Mouse (Mus musculus) embryonic facial prominence, embryonic 11.5 days (tissue): ENCODE data around the gene Epb42. TPM values are rescaled to one million over a fixed set of nuclear protein-coding genes. Genes with fewer than 3 reads are reported as not detected.

ENCODE experiments used
- ATAC-seq: fragments of 200-750 bp; cut with Nextera tagmentation; replicated peaks from 2 replicates; pipeline ENCODE4 v1.8.0; 2017; ENCODE audit warnings: low read depth; ENCODE audit not compliant: insufficient number of reproducible peaks, low FRiP score, low TSS enrichment
- DNase-seq: peaks from one replicate; pipeline ENCODE4 v3.0.0-alpha.2; 2015; ENCODE audit warnings: low spot score
- H3K27ac ChIP-seq: fragments of 300-500 bp; sonication (generic); replicated peaks from 2 replicates; pipeline ENCODE4 v1.5.1; 2014; ENCODE audit warnings: mild to moderate bottlenecking, low read depth, low read length, control low read depth
- H3K27me3 ChIP-seq: fragments of 300-500 bp; sonication (generic); 2 replicates; pipeline ENCODE4 v1.6.1; 2014; ENCODE audit warnings: mild to moderate bottlenecking, low read length, moderate library complexity, mixed read lengths; ENCODE audit not compliant: control insufficient read depth, insufficient read depth
- H3K36me3 ChIP-seq: fragments of 300-500 bp; sonication (generic); replicated peaks from 2 replicates; pipeline ENCODE4 v1.6.1; 2014; ENCODE audit warnings: low read depth, mild to moderate bottlenecking, low read length, moderate library complexity, mixed read lengths; ENCODE audit not compliant: control insufficient read depth, insufficient read depth
- H3K4me1 ChIP-seq: fragments of 300-500 bp; sonication (generic); 2 replicates; pipeline ENCODE4 v1.6.1; 2014; ENCODE audit warnings: low read length, mixed read lengths; ENCODE audit not compliant: control insufficient read depth, insufficient read depth
- H3K4me2 ChIP-seq: fragments of 300-500 bp; sonication (generic); 2 replicates; pipeline ENCODE4 v1.6.1; 2014; ENCODE audit warnings: low read depth, mild to moderate bottlenecking, control low read depth, low read length, moderate library complexity
- H3K4me3 ChIP-seq: fragments of 300-500 bp; sonication (generic); 2 replicates; pipeline ENCODE4 v1.5.1; 2014; ENCODE audit warnings: low read depth, low read length, control low read depth
- H3K9ac ChIP-seq: fragments of 300-500 bp; sonication (generic); replicated peaks from 2 replicates; pipeline ENCODE4 v1.6.1; 2014; ENCODE audit warnings: mild to moderate bottlenecking, control low read depth, low read length
- H3K9me3 ChIP-seq: fragments of 300-500 bp; sonication (generic); replicated peaks from 2 replicates; pipeline ENCODE4 v1.6.1; 2016; ENCODE audit warnings: mild to moderate bottlenecking, low read length, inconsistent platforms, mixed read lengths; ENCODE audit not compliant: control insufficient read depth
- WGBS: fragments of 180-500 bp; shearing (Covaris S2); extraction: QIAGEN DNeasy Blood & Tissue Kit; methylation state at CpG from one replicate; pipeline ENCODE4 v1.1.7; 2014; 5-methylcytosine and 5-hydroxymethylcytosine counted together
- microRNA-seq: library from miRNA; unstranded; fragments of <30 nt; microRNA quantifications from one replicate; pipeline ENCODE4, GENCODE M21; 2016; ENCODE audit warnings: borderline number of aligned reads
- polyA plus RNA-seq: library from polyadenylated mRNA; unstranded; fragments of >200 nt; fragmentation: Nextera tagmentation; extraction: Ambion mirVana; gene quantifications from 2 replicates; pipeline ENCODE4 v1.2.1, GENCODE M21; 2014

Gene Epb42
- polyA plus RNA-seq, 1 experiment from 2014 or later, result 6.5 TPM

DNA sequence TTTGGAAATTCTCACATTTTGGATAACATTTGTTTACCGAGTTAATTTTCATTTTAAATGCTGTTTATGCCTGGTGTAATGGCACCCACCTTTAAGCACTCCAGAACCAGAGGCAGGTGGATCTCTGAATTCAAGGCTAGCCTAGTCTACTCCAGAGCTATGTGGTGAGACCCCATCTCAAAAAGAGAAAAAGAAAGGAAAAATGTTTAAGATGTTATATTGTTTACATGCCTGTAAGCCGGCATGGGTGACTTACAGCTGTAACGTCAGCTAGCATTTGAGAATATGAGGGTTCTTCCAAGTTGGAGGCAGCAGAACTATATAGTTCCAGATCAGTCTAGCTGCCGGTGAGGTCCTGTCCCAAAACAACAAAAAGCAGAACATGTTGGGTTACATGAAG is 65.1 kb downstream of the Epb42 start:
- WGBS, result 92% methylated on average over 4 of the region's 4 CpGs

DNA sequence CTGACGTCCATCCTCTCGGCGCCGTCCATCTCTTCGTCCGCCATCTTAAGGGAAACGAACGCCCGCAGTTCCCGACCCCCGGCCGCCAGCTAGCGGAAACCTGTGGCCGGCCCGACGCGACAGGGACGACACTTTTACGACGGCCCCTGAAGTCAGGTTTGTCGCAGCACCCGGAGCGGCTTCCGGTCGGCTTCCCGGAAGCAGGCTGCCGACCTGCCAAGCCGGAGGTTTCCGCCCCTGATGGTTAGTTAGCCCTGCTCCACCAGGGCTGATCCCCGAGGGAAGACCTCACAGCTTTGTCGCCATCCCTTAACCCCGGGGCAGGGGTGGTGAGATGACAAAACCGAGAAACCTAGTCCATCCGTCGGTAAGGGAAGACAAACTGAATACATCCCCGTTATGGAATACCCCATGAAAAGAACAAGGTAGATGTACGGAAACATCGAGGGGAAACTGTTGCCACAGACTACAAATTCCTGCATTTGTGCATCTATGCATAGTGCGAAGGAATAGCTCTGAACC is 66.3 kb downstream of the Epb42 start, which contains the start of gene Ubr1:
Gene Ubr1 (minus strand): TSS at position 157 of the 522 bp plus-strand sequence.
- DNase-seq (peak; percentile 92), ATAC-seq (peak; percentile 89)
- Histone ChIP-seq H3K27ac (peak within 1 kb of the TSS; percentile 66), H3K27me3 (no peaks in the 10 kb centered on the region), H3K36me3 (no peaks in the 10 kb centered on the region), H3K4me3 (peak within 1 kb of the TSS; percentile 77), H3K4me1 (peaks cover 3% of the 10 kb centered on the region; the same call in 1 of the 2 replicates), H3K9ac (peak within 1 kb of the TSS; percentile 94), H3K9me3 (no peaks in the 10 kb centered on the region), H3K4me2 (peak within 1 kb of the TSS; percentile 52)
- WGBS, result under 1% methylated on average over 39 of the region's 39 CpGs

More for the DNA sequence above, 65.1 kb downstream of the Epb42 start:
- ATAC-seq, result no peak
- H3K9ac ChIP-seq, result no peak overlapping the region
- H3K4me2 ChIP-seq, result no peak overlapping the region
- no peaks in the 10 kb centered on the region for H3K27me3 ChIP-seq
- DNase-seq, result no peak
- no peak overlapping the region for H3K4me3 ChIP-seq
- H3K27ac ChIP-seq, result no peak overlapping the region
- H3K4me1 ChIP-seq, result peaks cover 3% of the 10 kb centered on the region; the same call in 1 of the 2 replicates
- H3K36me3 ChIP-seq, result no peaks in the 10 kb centered on the region
- H3K9me3 ChIP-seq, result no peaks in the 10 kb centered on the region

DNA sequence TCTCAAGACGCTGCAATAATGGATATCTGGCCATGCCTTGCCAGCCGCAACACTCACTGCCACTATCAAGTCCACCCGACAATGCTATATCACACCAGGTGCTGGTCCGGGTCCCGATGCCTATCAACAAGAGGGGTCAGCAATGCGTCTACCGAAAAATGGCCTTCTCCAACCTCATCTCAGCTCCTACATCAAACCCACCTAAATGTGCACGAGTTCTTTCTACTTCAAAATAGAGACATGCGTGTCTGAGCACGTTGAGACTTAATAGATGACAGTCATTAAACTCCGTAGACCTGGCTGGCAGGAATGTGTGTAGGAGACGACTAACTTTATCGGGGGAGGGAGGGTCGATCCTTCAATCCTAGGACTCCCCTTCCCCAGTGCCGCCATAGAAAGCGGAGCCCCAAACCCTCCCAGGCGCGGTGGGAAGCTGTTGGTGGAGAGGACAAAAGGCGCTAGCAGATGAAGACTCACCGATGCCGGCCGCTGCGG is 66.8 kb downstream of the Epb42 start:
- ATAC-seq, result peak; percentile 57
- H3K4me2 ChIP-seq, result peak overlapping the region; percentile 52
- H3K4me1 ChIP-seq, result peaks cover 3% of the 10 kb centered on the region; the same call in 1 of the 2 replicates
- H3K9me3 ChIP-seq, result no peaks in the 10 kb centered on the region
- WGBS, result under 1% methylated on average over 23 of the region's 23 CpGs
- no peaks in the 10 kb centered on the region for H3K36me3 ChIP-seq
- peak; percentile 19 for DNase-seq
- H3K27me3 ChIP-seq, result no peaks in the 10 kb centered on the region
- H3K27ac ChIP-seq, result peak overlapping the region; percentile 66
- peak overlapping the region; percentile 94 for H3K9ac ChIP-seq
- H3K4me3 ChIP-seq, result peak overlapping the region; percentile 77

Small RNAs within 50 kb of the gene (microRNA-seq; reads per million reads assigned to microRNA genes)
- gene Gm44325, result not detected

Other genes starting within 250 kb of the Epb42 start
- gene Cdan1, start 186.9 kb downstream of the Epb42 start, polyA plus RNA-seq, result 6.8 and 7.5 TPM in 2 replicates
- 5.5 and 6.4 TPM in 2 replicates for gene Ttbk2, start 186.5 kb downstream of the Epb42 start, polyA plus RNA-seq
- gene Ubr1, start 66.4 kb downstream of the Epb42 start, polyA plus RNA-seq, result 17.9 and 24.0 TPM in 2 replicates
- 2.1 and 2.8 TPM in 2 replicates for gene Tmem62, start 60.1 kb downstream of the Epb42 start, polyA plus RNA-seq
- 33.3 and 40.9 TPM in 2 replicates for gene Ccndbp1, start 28.7 kb downstream of the Epb42 start, polyA plus RNA-seq
- not detected in 2 replicates for gene Tgm5, start 48.8 kb upstream of the Epb42 start, polyA plus RNA-seq
- gene Tgm7, start 72.7 kb upstream of the Epb42 start, polyA plus RNA-seq, result not detected in 2 replicates
- gene Adal, start 103.4 kb upstream of the Epb42 start, polyA plus RNA-seq, result 28.2 and 29.0 TPM in 2 replicates
- gene Lcmt2, start 103.6 kb upstream of the Epb42 start, polyA plus RNA-seq, result 23.0 and 25.2 TPM in 2 replicates
- 60.7 and 65.1 TPM in 2 replicates for gene Tubgcp4, start 133.6 kb upstream of the Epb42 start, polyA plus RNA-seq
- 10.2 and 13.6 TPM in 2 replicates for gene Zscan29, start 134.1 kb upstream of the Epb42 start, polyA plus RNA-seq
- gene Trp53bp1, start 234.3 kb upstream of the Epb42 start, polyA plus RNA-seq, result 84.7 and 88.7 TPM in 2 replicates